Mouse (Mus musculus) right cerebral cortex, postnatal 36 days (tissue): Measurements from ENCODE around the gene Rit1.
"Not testable (repeated sequence)": the region's sequence is repeated elsewhere in the genome, so short reads cannot be mapped to it uniquely, and the experiment has no call there.

Experiments
- DNase-seq, 2 experiments: peaks; one replicate each; pipeline ENCODE4 v3.0.0; 2022; ENCODE audit warnings: low spot score in 2 of 2, mixed read lengths in 1 of 2

Rit1 gene

DNA sequence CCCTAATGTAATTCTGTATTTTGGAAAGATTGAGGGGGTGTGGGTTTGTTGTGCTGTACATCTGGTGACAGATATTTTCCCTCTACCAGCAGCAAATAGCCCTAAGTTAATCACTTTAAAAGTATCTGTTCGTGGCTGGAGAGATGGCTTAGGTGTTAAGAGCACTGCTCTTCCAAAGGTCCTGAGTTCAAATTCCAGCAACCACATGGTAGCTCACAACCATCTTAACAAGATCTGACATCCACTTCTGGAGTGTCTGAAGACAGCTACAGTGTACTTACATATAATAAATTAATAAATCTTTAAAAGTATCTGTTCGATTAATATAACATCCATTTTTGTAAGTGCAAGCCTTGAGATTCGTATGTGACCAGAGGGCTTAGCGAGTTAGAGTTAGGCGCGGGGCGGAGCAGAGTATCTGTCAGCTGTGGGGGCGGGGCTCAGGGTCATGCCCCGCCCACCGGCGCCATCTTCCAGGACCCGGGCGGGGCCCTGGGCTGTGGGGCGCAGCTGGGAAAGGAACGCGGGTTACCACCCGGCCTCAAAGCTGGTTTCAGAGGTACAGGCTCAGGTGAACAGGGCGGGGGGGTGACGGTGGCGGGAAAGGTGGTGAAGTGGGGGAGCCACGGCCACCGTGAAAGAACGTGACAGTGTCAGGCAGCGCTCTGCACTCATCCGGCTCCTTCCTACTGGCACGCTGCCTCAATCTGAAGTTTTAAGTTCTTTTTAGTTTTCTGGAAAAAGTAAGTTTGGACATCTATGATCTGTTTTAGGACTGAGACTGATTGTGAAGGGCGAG, at the start of gene Rit1:
Gene Rit1, plus strand, starts transcription at position 440 of the 799 bp plus-strand sequence.
- peak; percentile 68 to 70 for DNase-seq

DNA sequence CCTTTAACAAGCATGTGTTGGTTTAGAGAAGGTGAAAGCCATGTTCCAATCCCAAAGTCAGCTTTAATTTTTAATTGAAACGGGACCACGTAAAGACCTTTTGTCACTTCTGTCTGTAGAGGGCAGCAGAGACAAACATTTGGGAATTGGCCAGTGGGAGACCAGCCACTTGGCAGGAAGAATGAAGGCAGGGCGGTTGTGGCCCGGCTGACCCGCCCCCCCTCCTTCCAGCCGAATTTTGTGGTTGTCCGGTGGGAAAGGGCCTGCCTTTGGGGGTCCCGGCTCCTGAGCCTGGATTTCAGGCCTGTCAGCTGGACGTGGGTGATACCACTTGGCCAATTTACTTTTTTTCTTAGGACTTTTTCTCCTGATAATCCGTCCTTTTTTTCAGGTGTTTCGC, 39.2 kb upstream of the Rit1 start:
- DNase-seq = no peak

DNA sequence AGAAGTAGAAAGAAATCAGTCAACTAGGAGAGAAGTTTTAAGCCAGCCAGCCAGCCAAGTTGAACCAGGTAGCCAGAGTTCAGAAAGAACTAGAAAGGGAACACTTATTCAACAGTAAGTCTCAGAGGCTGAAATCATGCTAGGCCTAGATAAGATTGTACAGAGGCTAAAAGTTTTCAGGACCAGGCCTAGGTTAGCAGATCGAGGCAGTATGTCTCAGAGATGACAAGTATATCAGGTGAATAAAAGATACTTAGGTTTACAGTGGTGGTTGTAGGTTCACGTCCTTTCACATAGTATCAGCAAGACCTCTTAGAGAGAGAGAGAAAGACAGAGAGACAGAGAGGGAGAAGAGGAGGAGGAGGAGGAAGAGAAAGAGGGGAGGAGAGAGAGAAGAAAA, 32.8 kb upstream of the Rit1 start:
- DNase-seq = no peak

DNA sequence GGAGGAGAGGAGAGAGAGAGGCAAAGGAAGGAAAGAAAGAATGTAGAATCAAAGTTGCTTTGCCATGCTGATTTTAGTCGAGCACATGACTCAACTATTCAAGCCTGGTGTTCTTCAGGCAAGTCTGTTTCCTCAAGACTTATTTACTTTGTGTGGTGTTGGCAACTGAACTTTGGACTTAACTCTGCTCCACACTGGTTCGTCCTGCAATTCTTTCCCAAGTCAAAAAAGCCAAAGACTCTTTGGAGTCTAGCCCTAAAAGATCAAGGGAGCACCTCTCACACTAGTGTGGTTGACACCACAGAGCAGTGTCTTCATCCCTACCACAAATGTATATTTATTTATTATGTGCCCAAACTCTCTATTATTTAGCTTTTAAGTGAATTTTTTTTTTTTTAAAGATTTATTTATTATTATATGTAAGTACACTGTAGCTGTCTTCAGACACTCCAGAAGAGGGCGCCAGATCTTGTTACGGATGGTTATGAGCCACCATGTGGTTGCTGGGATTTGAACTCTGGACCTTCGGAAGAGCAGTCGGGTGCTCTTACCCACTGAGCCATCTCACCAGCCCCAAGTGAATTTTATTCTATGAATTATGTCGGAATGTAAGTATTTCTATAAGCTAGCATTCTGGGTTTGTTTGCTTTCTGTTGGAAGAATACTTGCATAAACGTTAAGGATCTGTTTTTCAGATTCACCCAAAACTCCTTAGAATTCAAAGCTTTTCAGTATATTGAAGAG, 32.2 kb upstream of the Rit1 start:
- DNase-seq = no peak

DNA sequence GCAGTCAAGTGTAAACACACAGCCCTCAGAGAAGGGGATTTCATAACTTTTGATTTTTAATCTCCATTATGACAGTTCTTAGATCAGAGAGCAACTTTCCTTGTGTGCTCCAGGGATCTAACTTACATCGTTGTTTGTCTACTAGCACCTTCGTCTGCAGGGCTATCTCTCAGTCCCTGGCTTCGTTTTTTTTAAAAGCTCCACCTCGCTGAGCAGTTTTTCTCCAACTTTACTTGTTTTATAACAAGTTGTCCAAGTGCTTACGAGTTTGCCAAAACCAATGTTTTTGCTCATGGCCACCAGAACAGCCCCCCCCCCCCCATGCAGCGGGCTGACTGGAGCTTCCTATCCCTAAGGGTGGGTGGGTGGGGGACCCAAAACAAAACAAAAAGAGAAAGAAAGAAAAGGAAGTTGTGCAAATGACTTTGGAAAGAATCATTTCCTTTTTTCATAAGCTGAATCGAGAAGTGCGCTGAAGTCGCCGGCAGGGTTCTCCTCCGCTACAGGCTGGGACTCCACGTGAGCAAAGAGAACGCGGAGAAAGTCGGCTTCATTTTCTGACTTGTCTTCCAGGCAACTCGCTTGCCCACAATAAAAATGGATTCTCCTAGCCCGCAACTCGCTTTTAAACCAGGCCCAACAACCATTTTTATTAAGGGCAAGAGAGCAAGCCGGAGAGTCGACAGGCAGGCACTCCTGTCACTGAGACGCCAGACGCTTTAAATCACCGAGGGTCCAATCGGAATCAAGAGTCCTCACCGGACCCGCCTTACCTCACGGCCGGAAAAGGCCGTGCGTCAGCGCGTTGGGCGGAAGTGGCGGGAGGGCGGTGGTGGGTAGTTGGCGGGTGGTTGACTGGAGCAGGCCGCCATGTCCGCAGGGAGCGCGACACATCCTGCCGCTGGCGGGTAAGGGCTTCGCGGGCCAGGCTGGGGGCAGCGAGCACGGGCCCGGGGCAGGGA, 31.4 kb upstream of the Rit1 start, which contains the start of gene Khdc4:
Gene Khdc4, plus strand, starts transcription at position 824 of the 962 bp plus-strand sequence.
- DNase-seq = peak; percentile 95 to 98

DNA sequence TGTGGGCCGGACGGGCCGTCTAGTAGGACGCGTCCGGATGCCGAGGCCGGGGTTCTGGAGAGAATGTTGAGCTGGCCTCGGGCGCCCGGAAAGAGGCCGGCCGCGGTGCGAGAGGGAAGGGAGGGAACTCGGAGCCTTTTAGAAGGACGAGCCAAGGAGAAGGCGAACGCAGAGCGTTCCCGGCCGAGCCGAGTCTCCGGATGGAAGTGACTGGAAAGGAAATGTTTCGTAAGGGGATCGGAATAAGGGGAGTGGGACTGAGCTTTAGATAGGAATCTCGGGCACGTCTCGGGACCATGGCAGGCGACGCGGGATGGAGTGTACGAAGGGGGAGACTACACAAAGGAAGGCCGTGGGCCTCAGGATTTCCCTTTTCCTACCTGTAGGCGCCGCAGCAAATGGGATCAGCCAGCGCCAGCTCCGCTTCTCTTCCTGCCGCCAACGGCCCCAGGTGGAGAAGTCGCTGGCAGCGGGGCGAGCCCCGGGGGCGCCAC, 30.6 kb upstream of the Rit1 start:
- DNase-seq = no peak

DNA sequence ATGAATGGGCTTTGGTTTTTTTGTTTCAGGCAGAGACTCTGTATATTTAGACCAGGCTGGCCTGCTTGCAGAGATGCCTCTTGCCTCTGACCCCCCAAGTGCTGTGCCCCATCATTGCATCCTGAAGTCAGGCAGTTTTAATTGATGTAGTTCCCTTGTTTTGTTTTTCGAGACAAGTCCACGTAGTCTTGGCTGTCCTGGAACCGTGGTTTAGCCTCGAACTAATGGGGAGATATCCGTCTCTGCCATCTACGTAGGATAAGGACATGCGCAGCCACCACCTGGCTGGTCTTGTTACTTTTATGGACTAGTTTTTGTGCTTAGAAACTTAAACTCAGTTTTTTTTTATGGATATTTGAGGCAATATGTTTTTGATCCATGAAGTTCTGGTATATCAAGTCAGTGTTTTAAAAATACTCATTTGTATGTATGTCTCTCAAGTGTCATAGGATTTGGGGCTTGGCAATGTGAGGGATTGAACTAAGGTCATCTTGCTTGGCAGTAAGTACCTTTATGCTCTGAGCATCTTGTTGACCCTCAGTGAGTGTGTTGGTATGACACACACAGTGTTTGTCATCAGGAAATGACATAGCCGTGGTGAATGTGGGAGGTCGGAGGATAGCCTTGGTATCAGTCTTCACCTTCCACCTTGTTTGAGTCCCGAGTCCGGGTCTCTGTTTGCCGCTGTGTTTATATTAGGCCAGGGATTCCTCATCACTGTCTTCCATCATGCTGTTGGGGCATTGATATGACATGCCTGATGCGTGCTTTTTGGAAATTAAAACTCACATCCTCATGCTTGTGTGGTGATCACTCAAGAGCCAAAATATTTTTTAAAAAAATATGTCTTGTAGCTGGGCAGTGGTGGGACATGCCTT, 29.7 kb upstream of the Rit1 start:
- no peak for DNase-seq

DNA sequence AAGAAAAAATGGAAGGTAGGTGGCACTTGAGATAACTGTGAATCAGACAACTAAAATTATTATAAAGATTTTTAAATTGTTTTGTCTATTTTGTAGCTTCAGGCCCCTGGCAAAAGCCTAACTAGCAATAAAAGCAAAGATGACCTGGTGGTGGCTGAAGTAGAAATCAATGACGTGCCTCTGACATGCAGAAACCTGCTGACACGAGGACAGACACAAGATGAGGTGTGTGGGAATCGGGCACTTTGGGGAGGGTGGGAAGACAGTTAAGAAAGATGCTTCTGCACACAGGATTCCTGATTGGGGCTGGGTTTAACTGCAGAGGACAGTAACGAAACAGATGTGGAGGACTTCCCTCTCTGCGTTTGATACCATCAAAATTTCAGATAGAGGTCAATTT, 27.6 kb upstream of the Rit1 start:
- DNase-seq = no peak

DNA sequence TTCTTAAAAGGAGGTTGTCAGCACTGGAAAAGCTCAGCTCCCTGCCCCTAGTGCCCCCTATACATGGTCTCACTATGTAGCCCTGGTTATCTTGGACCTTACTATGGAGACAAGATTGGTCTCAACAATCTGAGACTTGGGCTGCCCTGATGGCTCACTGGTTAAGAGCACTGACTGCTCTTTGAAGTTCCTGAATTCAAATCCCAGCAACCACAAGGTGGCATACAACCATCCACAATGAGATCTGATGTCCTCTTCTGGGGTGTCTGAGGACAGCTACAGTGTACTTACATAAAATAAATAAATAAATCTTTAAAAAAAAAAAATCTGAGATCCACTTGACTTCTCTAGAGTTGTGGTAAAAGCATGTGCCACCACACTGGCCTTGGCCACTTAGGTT, 21.1 kb upstream of the Rit1 start:
- no peak for DNase-seq

DNA sequence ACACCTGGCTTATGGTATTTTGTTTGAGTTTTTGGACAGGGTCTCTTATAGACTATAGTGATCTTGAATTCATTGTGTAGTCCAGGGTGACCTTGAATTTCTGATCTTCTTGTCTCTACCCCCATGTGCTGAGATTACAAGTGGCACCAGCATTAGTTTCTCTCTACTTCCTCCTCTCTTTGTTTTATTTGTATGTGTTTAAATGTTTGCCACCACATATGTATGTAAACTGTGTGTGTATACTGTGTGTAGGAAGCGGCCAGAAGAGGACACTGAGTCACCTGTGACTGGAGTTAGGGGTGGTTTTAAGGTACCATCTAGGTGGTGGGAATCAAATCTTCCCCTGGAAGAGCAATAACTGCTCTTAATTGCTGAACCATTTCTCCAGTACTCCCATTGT, 18.6 kb upstream of the Rit1 start:
- no peak for DNase-seq

DNA sequence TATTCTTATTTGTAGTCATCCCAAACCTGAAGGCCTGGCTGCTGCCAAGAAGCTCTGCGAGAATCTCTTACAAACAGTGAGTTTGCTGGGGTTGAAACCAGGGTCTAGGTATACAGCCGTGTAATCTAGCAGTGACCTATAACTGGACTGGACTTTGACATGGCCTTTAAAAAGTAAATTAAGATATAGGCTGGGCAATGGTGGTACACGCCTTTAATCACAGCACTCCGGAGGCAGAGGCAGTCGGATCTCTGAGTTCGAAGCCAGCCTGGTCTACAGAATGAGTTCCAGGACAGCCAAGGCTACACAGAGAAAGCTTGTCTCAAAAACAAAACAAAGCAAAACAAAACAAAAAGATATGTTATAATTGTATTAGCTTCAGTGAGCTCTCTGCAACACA, 17.8 kb upstream of the Rit1 start:
- no peak for DNase-seq

DNA sequence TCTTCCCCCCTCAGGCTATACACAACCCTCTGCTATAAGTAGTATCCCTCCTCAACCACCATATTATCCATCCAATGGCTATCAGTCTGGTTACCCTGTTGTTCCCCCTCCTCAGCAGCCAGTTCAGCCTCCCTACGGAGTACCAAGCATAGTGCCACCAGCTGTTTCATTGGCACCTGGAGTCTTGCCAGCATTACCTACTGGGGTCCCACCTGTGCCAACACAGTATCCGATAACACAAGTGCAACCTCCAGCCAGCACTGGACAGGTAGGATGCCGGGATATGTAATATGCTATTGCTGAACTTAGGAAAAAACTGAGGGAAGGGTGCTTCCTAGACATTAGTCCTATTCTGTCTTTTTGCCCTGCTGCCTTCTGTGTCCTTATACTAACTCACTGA, 16.4 kb upstream of the Rit1 start:
- DNase-seq = no peak

DNA sequence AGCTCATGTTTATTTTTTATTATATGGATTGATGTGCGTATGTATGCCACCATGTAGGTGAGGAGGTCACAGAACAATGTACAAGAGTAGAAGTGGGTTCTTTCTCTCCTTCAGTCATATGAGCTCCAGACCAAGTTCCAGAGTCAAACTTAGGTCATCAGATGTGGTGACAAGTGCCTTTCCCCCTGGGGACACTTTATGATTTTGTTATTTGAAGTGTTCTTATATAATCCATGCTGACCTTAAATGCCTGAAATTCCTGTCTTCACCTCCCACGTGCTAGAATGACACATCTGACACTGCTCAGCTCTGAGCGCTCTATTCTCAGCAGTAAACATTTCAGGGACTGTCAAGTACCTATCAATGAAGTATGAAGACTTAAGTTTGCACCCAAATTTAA, 15.4 kb upstream of the Rit1 start:
- no peak for DNase-seq

DNA sequence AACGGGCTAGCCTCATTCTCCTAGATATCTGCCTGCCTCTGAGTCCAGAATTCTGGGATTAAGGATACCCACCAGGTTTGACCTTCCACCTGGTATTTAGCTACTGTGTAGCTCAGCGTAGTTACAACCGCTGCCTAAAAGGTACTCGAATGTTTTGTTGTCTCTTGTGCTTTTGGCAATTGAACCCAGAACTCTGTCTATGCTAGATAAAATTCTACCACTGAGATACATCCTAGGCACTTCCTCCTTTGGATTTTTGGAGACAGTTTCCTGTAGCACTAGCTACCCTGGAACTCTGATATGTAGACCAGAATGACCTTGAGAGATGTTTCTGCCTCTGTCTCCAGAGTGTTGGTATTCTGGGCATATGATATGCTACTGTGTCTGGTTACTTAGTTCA, 2.9 kb upstream of the Rit1 start:
- no peak for DNase-seq

DNA sequence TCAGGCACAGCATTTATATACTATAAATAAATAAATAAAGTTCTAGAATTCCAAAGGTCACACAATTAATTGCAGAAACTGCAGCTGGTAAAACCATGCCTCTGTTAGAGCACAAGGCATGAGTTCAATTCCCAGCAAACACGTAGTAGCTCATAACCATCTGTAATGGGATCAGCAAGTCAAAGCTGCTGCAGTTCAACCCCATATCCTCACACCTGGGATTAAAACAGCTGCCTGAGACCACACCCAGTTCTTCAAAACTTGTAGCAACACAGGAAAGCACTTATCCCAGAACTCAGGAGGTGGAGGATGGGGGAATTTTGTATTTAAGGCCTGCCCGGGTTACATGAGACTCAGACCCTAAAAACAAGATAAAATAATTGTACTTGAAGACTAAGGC, 1.9 kb upstream of the Rit1 start:
- no peak for DNase-seq

DNA sequence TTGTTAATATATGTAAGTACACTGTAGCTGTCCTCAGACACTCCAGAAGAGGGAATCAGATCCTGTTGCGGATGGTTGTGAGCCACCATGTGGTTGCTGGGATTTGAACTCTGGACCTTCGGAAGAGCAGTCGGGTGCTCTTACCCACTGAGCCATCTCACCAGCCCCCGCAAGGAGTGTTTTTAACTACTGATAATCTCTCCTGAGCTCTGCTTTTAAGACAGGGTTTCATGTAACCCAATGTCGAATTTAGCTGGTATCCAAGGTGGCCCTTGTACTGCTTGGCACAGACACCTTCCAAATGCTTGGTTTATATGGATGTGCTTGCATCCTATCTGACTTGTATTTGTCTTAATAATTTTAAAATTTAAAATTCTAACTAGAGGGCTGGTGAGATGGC, 922 bp upstream of the Rit1 start:
- DNase-seq = not testable (repeated sequence)

DNA sequence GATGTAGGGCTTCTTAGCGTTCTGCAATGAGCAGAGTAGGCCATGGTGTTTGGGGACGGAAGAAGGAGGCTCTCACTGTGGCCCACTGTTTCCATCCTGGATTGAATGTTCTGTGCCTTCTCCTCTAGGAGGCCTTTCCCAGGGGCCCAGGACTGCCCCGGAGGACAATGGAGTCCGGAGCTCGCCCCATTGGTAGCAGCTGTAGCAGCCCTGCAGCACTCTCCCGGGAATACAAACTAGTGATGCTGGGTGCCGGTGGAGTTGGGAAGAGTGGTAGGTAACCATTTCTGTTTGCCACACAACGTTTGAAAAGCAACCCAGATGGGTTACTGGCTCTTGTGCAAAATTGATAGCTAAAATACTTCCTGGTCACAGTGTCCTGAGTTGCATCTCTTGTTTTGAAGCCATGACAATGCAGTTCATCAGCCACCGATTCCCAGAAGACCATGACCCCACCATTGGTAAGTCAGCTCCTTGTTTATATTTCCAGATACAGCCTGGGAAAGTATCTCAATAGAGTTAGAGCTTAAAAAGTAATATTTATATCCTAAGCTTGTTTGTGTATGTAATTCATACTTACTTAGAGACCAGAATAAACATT, 660 bp downstream of the Rit1 start:
- DNase-seq = no peak

DNA sequence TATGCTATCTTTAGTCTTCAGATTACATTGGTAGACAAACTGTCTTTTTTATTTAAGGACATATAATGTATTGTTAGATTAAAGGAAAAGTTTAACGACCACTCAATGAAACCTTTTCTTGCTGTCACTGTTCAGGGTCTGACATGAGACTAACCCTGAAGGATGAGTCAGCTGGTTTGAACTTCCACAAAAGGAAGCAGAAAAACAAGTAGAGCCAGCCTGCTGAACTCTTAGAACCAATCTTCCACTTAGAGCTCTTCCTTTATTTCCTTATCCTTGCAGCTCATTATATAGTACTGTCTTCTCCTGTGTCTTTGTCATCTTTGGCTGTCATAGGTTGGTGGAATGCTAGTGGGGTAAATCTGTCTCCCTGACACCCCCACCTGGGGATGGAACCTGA, 1.2 kb downstream of the Rit1 start:
- no peak for DNase-seq

DNA sequence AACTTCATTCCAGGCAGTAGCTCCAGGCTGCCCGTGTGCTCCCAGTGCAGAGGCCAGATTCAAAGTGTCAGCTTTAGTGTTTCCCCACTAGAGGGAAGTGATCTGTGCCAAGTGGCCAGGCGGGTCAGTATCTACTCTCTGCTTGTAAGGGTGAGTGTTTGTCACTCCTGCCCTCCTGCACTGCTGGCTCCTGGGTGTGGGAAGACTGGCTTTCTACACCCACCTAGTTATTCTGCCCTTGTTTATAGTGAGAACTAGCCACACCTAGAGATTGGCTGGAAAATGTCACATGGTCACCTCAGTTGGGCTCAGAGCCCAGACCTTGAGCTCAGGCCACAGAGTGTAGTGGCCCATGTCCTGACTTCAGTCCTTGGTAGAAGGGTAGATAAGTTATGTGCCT, 2.5 kb downstream of the Rit1 start:
- no peak for DNase-seq

DNA sequence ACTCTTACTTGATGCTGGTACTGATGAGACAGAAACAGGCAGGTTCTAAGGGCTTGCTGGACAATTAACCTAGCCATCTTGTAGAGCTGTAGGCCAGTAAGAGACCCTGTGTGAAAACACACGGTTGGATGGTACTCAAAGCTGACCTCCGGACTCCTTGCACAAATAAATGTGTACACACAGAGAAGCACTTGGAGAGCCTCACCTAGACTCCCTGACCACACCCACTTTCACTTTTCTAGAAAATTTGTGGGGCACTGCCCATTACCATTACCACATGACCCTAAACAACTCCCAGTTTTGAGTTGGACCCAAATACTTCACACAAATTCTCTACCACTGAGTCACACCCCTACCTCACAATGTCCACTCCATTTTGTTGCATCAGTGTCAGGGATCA, 19.9 kb downstream of the Rit1 start:
- no peak for DNase-seq

DNA sequence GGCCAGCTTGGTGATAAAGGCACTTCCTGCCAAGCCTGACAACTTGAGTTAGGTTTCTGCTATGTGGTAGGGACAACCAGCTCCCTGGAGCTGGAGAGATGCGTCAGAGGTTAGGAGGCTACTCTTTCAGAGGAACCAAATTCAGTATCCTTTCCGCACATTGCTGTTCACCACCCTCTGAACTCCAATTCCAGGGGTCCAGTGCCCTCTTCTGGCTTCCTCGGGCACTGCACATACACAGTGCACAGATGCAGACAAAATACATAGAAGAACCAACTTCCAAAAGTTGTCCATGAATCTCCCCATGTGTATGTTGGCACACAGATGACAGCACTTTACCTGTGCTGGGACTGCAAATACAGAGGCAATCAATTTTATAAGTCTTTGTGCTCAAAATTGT, 22.0 kb downstream of the Rit1 start:
- DNase-seq = no peak
